Mouse (Mus musculus) MN1 (cell line): Measurements from ENCODE around the gene Josd1.
"Not testable (repeated sequence)": the region's sequence is repeated elsewhere in the genome, so short reads cannot be mapped to it uniquely, and the experiment has no call there.

Experiments
- DNase-seq: peaks from one replicate; pipeline ENCODE4 v3.0.0-alpha.2; 2016; ENCODE audit warnings: low spot score

The Josd1 gene

GRCm38 (mm10) chr15:79691023-79691508 lies 3.3 kb upstream of the Josd1 start:
- DNase-seq, result no peak

- peak; percentile 100 for DNase-seq
These were observed 2.8 kb upstream of the Josd1 start, which contains the start of gene Gtpbp1 for GRCm38 (mm10) chr15:79690426-79691022. TSS of gene Gtpbp1 (plus strand) at chr15:79690845.

- DNase-seq, result no peak
These were observed 2.1 kb upstream of the Josd1 start for GRCm38 (mm10) chr15:79689662-79690425.

- no peak for DNase-seq
These were observed 693 bp upstream of the Josd1 start for GRCm38 (mm10) chr15:79688268-79688956.

DNA sequence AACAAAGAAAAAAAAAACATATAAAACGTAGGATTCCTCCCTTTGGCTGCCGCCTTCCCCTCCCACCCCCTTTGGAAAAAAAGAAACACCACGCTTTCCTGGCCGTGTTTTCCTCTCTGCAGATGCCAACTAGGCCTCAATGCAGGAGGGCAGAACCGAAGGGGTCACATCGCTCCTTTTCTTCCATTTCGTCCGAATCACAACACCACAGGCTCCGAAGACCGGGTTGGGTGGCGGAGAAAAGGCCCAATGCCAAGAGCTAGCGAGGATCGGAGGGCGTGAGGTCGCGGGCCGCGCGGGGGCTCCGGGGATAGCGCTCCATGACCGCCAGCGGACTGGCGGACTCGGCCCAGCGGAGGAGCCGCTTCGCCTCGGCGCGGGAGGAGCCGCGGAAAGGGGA lies 544 bp downstream of the Josd1 start:
- no peak for DNase-seq

DNA sequence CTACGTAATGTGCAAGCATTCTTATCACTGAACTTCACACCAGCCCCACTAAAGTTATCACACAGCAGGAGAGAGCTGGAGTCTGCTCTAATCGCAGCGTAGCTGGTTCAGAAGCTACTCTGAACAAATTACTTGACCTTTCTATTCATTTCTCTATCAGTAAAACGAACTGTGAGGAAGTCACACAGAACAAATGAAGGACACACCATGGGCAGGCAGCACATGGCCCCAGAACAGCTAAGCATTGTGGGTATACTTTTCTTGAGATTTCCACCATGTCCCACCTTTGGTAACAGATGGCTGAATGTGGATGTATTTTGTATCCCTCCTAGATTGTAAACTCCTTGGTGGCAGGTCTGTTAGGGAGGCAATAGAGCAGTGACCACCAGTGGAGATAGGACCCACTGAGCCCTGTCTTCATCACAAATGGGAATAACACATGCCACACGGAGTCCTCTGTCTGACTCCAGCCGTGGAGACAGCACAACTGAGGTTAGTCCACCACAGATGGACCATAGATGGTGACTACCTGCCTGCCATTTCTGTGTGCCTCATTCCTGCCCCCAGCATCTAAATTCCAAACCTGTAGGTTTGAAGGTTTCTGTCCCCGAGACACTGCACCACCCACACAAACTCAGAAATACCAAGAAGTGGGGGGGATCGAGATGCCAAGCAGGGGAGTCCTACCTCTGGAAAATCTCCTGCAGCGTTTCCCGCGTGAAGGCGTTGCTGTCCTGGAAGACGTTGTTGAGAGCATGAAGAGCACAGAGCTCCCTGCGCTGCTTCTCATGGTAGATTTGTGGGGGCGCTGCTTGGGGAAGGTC lies 1.5 kb downstream of the Josd1 start:
- no peak for DNase-seq

- DNase-seq, result no peak
These were observed 2.5 kb downstream of the Josd1 start for GRCm38 (mm10) chr15:79685141-79685641.

GRCm38 (mm10) chr15:79684616-79685015 lies 3.1 kb downstream of the Josd1 start:
- DNase-seq, result no peak

DNA sequence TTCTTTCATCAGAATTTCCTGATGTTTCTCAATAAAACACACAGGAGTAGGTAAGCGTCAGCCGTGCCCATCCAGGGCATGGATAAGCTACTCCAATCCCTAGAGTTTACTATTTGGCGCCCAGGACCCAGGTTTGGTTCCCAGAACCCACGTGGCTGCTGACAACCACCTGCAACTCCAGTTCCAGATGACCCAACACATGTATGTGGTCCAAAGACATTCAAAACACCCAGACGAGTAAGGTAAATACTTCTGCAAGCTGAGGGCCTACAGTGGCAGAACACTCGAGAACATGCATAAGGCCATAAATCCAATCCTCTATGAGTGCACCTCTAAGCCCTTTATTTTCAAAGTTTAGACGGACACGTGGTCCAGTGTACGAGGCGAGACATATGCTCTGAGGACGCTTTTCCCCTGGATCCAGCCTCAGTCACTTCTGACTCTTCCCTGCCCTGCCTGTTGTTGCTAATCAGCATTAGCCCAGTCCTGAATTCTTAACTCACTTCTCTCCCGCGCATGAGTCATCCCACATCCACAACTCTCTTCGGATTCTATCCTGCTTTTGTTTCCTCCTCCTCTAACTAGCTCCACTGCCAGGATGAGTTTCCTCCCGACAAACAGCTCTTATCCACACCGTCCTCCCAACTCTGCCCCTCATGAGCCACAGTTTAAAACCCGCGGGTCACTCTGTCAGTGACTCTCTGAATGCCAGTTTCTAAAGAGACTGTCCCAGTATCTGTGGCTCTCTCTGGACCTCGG lies 3.8 kb downstream of the Josd1 start:
- DNase-seq, result peak; percentile 59

- DNase-seq, result no peak
These were observed 4.6 kb downstream of the Josd1 start for GRCm38 (mm10) chr15:79683146-79683545.

DNA sequence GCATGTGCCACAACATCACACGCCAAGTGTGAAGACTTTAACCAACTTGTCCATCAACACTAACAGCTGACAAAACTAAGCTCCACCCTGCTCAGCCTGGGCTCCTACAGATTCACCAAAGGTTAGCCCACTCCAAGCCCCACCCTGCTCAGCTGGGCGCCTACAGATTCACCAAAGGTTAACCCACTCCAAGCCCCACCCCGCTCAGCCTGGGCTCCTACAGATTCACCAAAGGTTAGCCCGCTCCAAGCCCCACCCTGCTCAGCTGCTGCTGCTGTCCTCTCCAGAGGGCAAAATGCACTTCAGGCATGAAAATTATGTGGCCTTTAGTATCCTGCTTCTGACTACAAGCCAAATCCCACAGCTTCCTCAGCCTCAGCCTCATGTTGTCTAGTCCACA lies 5.7 kb downstream of the Josd1 start:
- DNase-seq, result no peak

DNA sequence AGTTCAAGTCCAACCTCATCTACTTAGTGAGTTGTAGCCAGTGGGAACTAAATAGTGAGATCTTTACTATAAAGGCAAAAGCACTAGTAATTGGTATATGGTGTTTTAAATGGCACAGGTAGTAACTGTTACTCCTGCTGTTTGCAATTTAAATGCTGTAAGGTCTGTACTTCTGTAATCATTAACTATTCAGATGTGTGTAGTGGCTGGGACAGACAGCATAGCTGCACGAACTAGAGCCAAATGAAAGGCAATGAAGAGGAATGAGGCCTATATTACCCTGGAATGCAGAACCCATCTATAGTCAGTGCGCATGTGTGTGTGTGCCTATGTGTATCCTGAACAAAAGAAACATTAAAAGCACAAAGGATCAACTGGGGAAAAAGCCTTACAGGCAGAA lies 9.8 kb downstream of the Josd1 start:
- DNase-seq, result no peak

DNA sequence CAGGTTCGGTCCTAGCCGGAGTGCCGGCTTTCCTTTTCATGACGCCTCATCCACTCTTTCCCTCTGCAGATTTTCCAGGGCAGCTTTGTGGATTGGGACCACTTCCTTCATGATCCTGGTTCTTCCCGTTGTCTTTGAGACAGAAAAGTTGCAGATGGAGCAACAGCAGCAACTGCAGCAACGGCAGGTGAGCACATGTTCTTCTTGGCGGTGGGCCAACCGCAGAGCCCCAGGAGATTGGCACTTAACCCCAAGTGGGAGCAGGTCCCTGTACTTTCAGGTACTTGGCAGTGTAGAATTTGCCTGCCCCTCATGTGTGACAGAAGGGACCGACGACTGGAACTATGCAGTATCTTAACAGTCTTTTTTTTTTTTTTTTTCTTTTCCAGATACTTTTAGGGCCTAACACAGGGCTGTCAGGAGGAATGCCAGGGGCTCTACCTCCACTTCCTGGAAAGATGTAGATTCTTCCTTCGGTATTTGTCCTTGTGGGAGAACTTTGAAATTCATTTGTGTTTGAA lies 15.8 kb downstream of the Josd1 start:
- not testable (repeated sequence) for DNase-seq

GRCm38 (mm10) chr15:79670972-79671299 lies 16.8 kb downstream of the Josd1 start:
- DNase-seq, result no peak

GRCm38 (mm10) chr15:79670249-79670971 lies 17.3 kb downstream of the Josd1 start, which contains the start of gene Tomm22:
TSS of gene Tomm22 (plus strand) at chr15:79670861.
- DNase-seq, result peak; percentile 95

- no peak for DNase-seq
These were observed 18.5 kb downstream of the Josd1 start for GRCm38 (mm10) chr15:79669195-79669594.

GRCm38 (mm10) chr15:79664666-79665065 lies 23.1 kb downstream of the Josd1 start:
- no peak for DNase-seq

- peak; percentile 43 for DNase-seq
These were observed 25.9 kb downstream of the Josd1 start for GRCm38 (mm10) chr15:79661852-79662251.

GRCm38 (mm10) chr15:79658531-79659375 lies 29.0 kb downstream of the Josd1 start, which contains the start of the genes Fam227a and Cby1:
TSS of gene Fam227a (minus strand) at chr15:79658956.
TSS of gene Cby1 (plus strand) at chr15:79659199.
- DNase-seq, result peak; percentile 96
